Mouse (Mus musculus) adrenal gland, adult 2 months (tissue): ENCODE measurements around the gene Olfr1338. TPM values are rescaled to one million over a fixed set of nuclear protein-coding genes. Genes with fewer than 3 reads are reported as not detected.
"Not testable (repeated sequence)": the region's sequence is repeated elsewhere in the genome, so short reads cannot be mapped to it uniquely, and the experiment has no call there.

Experiments used
- DNase-seq: peaks from one replicate; pipeline ENCODE4 v3.0.0; 2021
- long read RNA-seq: library from polyadenylated mRNA; stranded (forward); transcript quantifications from one replicate; pipeline ENCODE4 v2.0.0, GENCODE M21; 2021
- polyA plus RNA-seq: library from polyadenylated mRNA; depleted of rRNA; stranded (reverse); fragments of >200 nt; gene quantifications from 2 replicates; pipeline ENCODE4 v1.2.3, GENCODE M21; 2012; rRNA removed
- total RNA-seq, 2 experiments: library from RNA; stranded (reverse); gene quantifications; 2 replicates each; pipeline ENCODE4 v1.2.3; 2021

Olfr1338 gene
- total RNA-seq = not detected
- not detected in 2 replicates for polyA plus RNA-seq
- long read RNA-seq = 0 reads

DNA sequence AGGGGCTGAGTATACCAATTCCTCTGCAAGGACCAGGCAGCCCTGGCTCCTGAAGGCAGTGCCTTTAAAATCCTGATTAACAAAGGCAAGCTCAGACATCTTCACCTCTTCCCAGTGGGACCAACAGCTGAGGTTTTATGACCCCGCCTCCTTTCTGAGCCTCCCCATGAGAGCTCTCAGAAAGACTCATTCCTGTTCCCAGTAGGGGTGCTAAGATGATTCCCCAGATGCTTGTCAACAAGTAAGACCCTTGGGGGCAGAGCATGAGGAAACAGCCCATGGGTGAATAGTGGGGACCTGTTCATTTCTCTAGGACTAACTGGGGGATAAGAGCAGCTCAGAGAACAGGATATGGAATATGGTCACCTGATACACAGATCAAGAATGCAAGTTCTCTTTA is at the start of gene Olfr1338:
Gene Olfr1338 (minus strand): TSS at position 101 of the 400 bp plus-strand sequence.
- no peak for DNase-seq

- not testable (repeated sequence) for DNase-seq
These were observed 34.3 kb upstream of the Olfr1338 start for GRCm38 (mm10) chr4:118792796-118793195.

GRCm38 (mm10) chr4:118782486-118782885 is 23.9 kb upstream of the Olfr1338 start, which contains the start of gene Olfr1337:
TSS of gene Olfr1337 (minus strand) at chr4:118782586.
- no peak for DNase-seq

- no peak for DNase-seq
These were observed 16.7 kb downstream of the Olfr1338 start for GRCm38 (mm10) chr4:118741881-118742280.

- DNase-seq = no peak
These were observed 17.4 kb downstream of the Olfr1338 start for GRCm38 (mm10) chr4:118740988-118741698.

- no peak for DNase-seq
These were observed 19.0 kb downstream of the Olfr1338 start for GRCm38 (mm10) chr4:118739574-118739973.

DNA sequence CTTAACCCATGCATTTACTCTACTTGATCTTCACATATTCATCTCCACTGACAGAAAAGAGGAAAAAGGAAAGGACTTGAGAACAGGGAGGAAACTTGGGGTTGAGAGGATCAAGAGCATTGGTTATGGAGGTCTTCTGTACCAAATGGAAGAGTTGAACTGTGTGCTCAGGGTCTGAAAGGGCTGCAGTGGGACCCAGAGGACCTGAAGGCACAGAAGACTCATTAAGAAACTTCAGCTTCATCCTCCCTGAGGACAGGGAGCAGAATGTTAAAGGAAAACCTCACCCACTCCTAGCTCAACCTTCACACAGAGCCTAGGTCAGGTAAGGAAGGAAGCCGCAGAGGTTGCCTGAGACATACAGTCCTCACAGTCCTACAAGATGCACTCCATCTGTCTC is 26.7 kb downstream of the Olfr1338 start, which contains the start of gene Olfr1339:
Gene Olfr1339 (plus strand): TSS at position 301 of the 400 bp plus-strand sequence.
- DNase-seq = no peak

- no peak for DNase-seq
These were observed 36.6 kb downstream of the Olfr1338 start for GRCm38 (mm10) chr4:118721742-118722483.

GRCm38 (mm10) chr4:118719838-118720237 is 38.7 kb downstream of the Olfr1338 start, which contains the start of gene Olfr1340:
TSS of gene Olfr1340 (plus strand) at chr4:118720138.
- no peak for DNase-seq

- no peak for DNase-seq
These were observed 46.9 kb downstream of the Olfr1338 start for GRCm38 (mm10) chr4:118711656-118712055.

DNA sequence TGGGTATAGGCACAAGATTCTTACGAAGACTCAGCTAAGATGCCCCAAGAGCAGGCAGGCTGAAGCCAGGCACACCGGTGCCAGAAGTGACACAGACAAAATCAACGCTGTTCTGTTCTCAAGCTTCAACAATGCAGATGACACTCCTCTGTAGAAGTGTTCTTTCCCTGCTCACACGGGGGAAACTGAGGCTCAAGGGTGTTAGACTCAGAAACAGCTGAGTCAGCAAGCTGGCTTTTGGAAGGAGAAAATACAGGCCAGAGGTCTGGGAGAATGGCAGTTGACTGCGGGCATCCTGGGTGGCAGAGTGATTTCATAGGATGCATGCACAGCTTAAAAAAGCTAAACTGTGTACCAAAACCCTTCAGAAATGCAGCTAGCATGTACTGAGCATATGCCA is 50.5 kb downstream of the Olfr1338 start:
- DNase-seq = no peak

DNA sequence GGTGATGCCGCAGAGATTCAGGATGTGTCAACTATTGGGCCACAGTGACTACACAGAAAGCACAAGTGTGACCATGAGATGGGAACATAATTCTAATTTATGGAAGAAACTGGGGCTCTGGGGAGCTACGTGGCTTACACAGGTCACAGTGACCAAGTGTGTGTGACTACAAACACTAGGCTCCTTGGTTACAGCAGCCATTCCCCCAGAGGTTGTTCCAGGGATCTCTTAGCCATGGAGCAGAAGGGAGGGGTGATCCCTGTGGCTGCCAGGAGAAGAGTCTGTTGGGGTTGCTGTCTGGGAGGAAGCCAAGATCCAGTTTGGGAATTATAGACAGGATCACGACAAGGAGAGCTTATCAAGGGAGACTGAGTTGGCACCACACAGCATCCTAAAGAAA is 55.3 kb downstream of the Olfr1338 start, which contains the start of gene Olfr1341:
Gene Olfr1341 (plus strand): TSS at position 301 of the 400 bp plus-strand sequence.
- no peak for DNase-seq

Other genes starting within 250 kb of the Olfr1338 start
- not detected for gene 2610528J11Rik, start 231.7 kb downstream of the Olfr1338 start, total RNA-seq
- not detected in 2 replicates for gene 2610528J11Rik, start 231.7 kb downstream of the Olfr1338 start, polyA plus RNA-seq
- under 1 TPM in 1 of 2 experiments, not detected in 1; 0.21 TPM for gene Tmem125, start 214.7 kb downstream of the Olfr1338 start, total RNA-seq
- 0.17 and 0.33 TPM in 2 replicates for gene Tmem125, start 214.7 kb downstream of the Olfr1338 start, polyA plus RNA-seq
- under 1 TPM in 1 of 2 experiments, not detected in 1; 0.06 TPM for gene Cfap57, start 138.0 kb downstream of the Olfr1338 start, total RNA-seq
- not detected in 2 replicates for gene Cfap57, start 138.0 kb downstream of the Olfr1338 start, polyA plus RNA-seq
- 10 to 100 TPM; 78.5 to 82.0 TPM for gene Ebna1bp2, start 137.9 kb downstream of the Olfr1338 start, total RNA-seq
- 6.1 and 10.3 TPM in 2 replicates for gene Ebna1bp2, start 137.9 kb downstream of the Olfr1338 start, polyA plus RNA-seq
- not detected for gene Olfr62, start 99.8 kb downstream of the Olfr1338 start, total RNA-seq
- gene Olfr62, start 99.8 kb downstream of the Olfr1338 start, polyA plus RNA-seq = not detected in 2 replicates
- not detected for gene Olfr1342, start 66.0 kb downstream of the Olfr1338 start, total RNA-seq
- not detected in 2 replicates for gene Olfr1342, start 66.0 kb downstream of the Olfr1338 start, polyA plus RNA-seq
- gene Olfr1341, start 55.2 kb downstream of the Olfr1338 start, total RNA-seq = not detected
- not detected in 2 replicates for gene Olfr1341, start 55.2 kb downstream of the Olfr1338 start, polyA plus RNA-seq
- not detected for gene Olfr1340, start 38.6 kb downstream of the Olfr1338 start, total RNA-seq
- not detected in 2 replicates for gene Olfr1340, start 38.6 kb downstream of the Olfr1338 start, polyA plus RNA-seq
- gene Olfr1339, start 26.6 kb downstream of the Olfr1338 start, total RNA-seq = not detected
- gene Olfr1339, start 26.6 kb downstream of the Olfr1338 start, polyA plus RNA-seq = not detected in 2 replicates
- not detected for gene Olfr1337, start 23.8 kb upstream of the Olfr1338 start, total RNA-seq
- not detected in 2 replicates for gene Olfr1337, start 23.8 kb upstream of the Olfr1338 start, polyA plus RNA-seq
- not detected for gene Olfr1335, start 51.2 kb upstream of the Olfr1338 start, total RNA-seq
- not detected in 2 replicates for gene Olfr1335, start 51.2 kb upstream of the Olfr1338 start, polyA plus RNA-seq
- not detected for gene Olfr1333, start 77.5 kb upstream of the Olfr1338 start, total RNA-seq
- gene Olfr1333, start 77.5 kb upstream of the Olfr1338 start, polyA plus RNA-seq = not detected in 2 replicates
- not detected for gene Olfr1331, start 105.9 kb upstream of the Olfr1338 start, total RNA-seq
- gene Olfr1331, start 105.9 kb upstream of the Olfr1338 start, polyA plus RNA-seq = not detected in 2 replicates
- not detected for gene Olfr1330, start 129.9 kb upstream of the Olfr1338 start, total RNA-seq
- not detected in 2 replicates for gene Olfr1330, start 129.9 kb upstream of the Olfr1338 start, polyA plus RNA-seq
- gene Olfr1329, start 158.7 kb upstream of the Olfr1338 start, total RNA-seq = not detected
- gene Olfr1329, start 158.7 kb upstream of the Olfr1338 start, polyA plus RNA-seq = not detected in 2 replicates
- not detected for gene Olfr1328, start 179.9 kb upstream of the Olfr1338 start, total RNA-seq
- not detected in 2 replicates for gene Olfr1328, start 179.9 kb upstream of the Olfr1338 start, polyA plus RNA-seq
- under 1 TPM in 1 of 2 experiments, not detected in 1; 0.12 TPM for gene Lao1, start 202.8 kb upstream of the Olfr1338 start, total RNA-seq
- not detected in 2 replicates for gene Lao1, start 202.8 kb upstream of the Olfr1338 start, polyA plus RNA-seq